ENCODE assay signal across 10 mouse cellular contexts in genomic region chr13:49352581-49353159, GRCm38 (mm10). TPM values are rescaled to one million over a fixed set of nuclear protein-coding genes. Genes with fewer than 3 reads are reported as not detected.
DNase-seq lines count a peak whose midpoint lies in the region; ATAC-seq and TF ChIP-seq lines count a peak whose summit lies in the region.
"Had no signal": no experiment of that assay in that cellular context is flagged by ENCODE, and none has a peak within 500 bp of the region (broad histone marks: within the 10 kb centered on the region; RNA-seq: fewer than 3 reads in every experiment).

No protein-coding gene starts in this region.

- no peaks in the 10 kb centered on the region for H3K9me3 ChIP-seq in heart, embryonic 14.5 days (ENCODE audit: control insufficient read depth, low read length)
- H3K9me3 ChIP-seq in midbrain, embryonic 13.5 days, result no peaks in the 10 kb centered on the region
- H3K9me3 ChIP-seq in kidney, embryonic 15.5 days (replicated peaks), result no peaks in the 10 kb centered on the region

- peaks cover 13% of the 10 kb centered on the region for H3K36me3 ChIP-seq in heart, embryonic 14.5 days (ENCODE audit: control insufficient read depth, insufficient read depth, low read length)
- H3K36me3 ChIP-seq in midbrain, embryonic 13.5 days, result peaks cover 13% of the 10 kb centered on the region
- H3K36me3 ChIP-seq in kidney, embryonic 15.5 days, result peaks cover 16% of the 10 kb centered on the region; the same call in 1 of the 2 replicates

- WGBS in heart, embryonic 14.5 days, result 61% methylated on average over 3 of the region's 3 CpGs
- WGBS in midbrain, embryonic 13.5 days, result 46% methylated on average over 3 of the region's 3 CpGs
- WGBS in kidney, embryonic 15.5 days, result 70% methylated on average over 3 of the region's 3 CpGs

- peak overlapping the region; percentile 32; the same call in 1 of the 2 replicates for H3K9ac ChIP-seq in heart, embryonic 14.5 days (ENCODE audit: low read length)
- no peak overlapping the region for H3K9ac ChIP-seq in midbrain, embryonic 13.5 days (replicated peaks)
- no peak overlapping the region for H3K9ac ChIP-seq in kidney, embryonic 15.5 days
- H3K9ac ChIP-seq: lung, embryonic 14.5 days had no signal

- no peak for TF ChIP-seq POLR2A in brain, embryonic 14.5 days (IDR thresholded peaks at IDR 0.05; ENCODE audit: borderline replicate concordance, extremely low read depth, insufficient read depth, insufficient read length, poor library complexity, severe bottlenecking)

- H3K4me2 ChIP-seq in heart, embryonic 14.5 days (ENCODE audit: low read length), result no peak overlapping the region
- H3K4me2 ChIP-seq in midbrain, embryonic 13.5 days (replicated peaks), result no peak overlapping the region
- no peak overlapping the region for H3K4me2 ChIP-seq in kidney, embryonic 15.5 days
- H3K4me2 ChIP-seq: lung, embryonic 14.5 days had no signal

- peak overlapping the region in 1 of 2 experiments; percentile 39; a peak in 2 of 4 replicates for H3K27ac ChIP-seq in heart, embryonic 14.5 days (replicated peaks in 1 of 2; ENCODE audit: control insufficient read depth in 1 of 2, insufficient read depth in 1 of 2, low read depth in 2 of 2, low read length in 2 of 2)
- peak overlapping the region; percentile 27 for H3K27ac ChIP-seq in midbrain, embryonic 13.5 days
- no peak overlapping the region for H3K27ac ChIP-seq in kidney, embryonic 15.5 days

- peaks cover 27 to 60% of the 10 kb centered on the region in 2 experiments for H3K4me1 ChIP-seq in heart, embryonic 14.5 days (ENCODE audit: control insufficient read depth in 2 of 2, insufficient read depth in 2 of 2, low read length in 2 of 2)
- H3K4me1 ChIP-seq in midbrain, embryonic 13.5 days (replicated peaks), result peaks cover 42% of the 10 kb centered on the region
- H3K4me1 ChIP-seq in kidney, embryonic 15.5 days, result peaks cover 10% of the 10 kb centered on the region

- no peak for ATAC-seq in heart, embryonic 14.5 days (ENCODE audit: insufficient number of reproducible peaks, insufficient read depth, low FRiP score, low read depth)
- peak; percentile 83 for ATAC-seq in midbrain, embryonic 13.5 days
- ATAC-seq in erythroid progenitor cell, adult 5-6 weeks (replicated peaks; ENCODE audit: low FRiP score, poor library complexity, severe bottlenecking), result no peak
- no peak for ATAC-seq in kidney, embryonic 15.5 days (replicated peaks; ENCODE audit: low FRiP score)

- peak; percentile 36 for DNase-seq in embryo, embryonic 11 days
- DNase-seq in embryo, embryonic 10 days (ENCODE audit: low spot score), result no peak
- peak; percentile 64 for DNase-seq in brain, embryonic 14.5 days (ENCODE audit: low read depth)
- DNase-seq in kidney, postnatal 10 days, result no peak
- DNase-seq: lung, embryonic 14.5 days had no signal

- no peaks in the 10 kb centered on the region for H3K27me3 ChIP-seq in heart, embryonic 14.5 days (ENCODE audit: control insufficient read depth, insufficient read depth, low read length)
- no peaks in the 10 kb centered on the region for H3K27me3 ChIP-seq in midbrain, embryonic 13.5 days
- H3K27me3 ChIP-seq in kidney, embryonic 15.5 days, result no peaks in the 10 kb centered on the region

- no peak for TF ChIP-seq CTCF in brain, embryonic 14.5 days (IDR thresholded peaks at IDR 0.05; ENCODE audit: borderline replicate concordance, extremely low read depth, insufficient read depth, insufficient read length)

- no peak overlapping the region for H3K4me3 ChIP-seq in heart, embryonic 14.5 days (ENCODE audit: control insufficient read depth in 1 of 2, insufficient read depth in 1 of 2, low read depth in 1 of 2, low read length in 2 of 2)
- no peak overlapping the region for H3K4me3 ChIP-seq in midbrain, embryonic 13.5 days (replicated peaks)
- no peak overlapping the region for H3K4me3 ChIP-seq in kidney, embryonic 15.5 days (replicated peaks)
- H3K4me3 ChIP-seq: erythroblast, embryonic 14.5 days had no signal

RNA-seq across cellular contexts. Expression of gene Bicd2, which starts 11.3 kb away (rescaled TPM):
- polyA plus RNA-seq in brain, embryonic 14.5 days (2012; rRNA removed), result 35.9 and 42.3 TPM in 2 replicates
- 47.3 and 48.3 TPM in 2 replicates for polyA plus RNA-seq in heart, embryonic 14.5 days (2014; fragmentation: Nextera tagmentation; extraction: Ambion mirVana)
- polyA plus RNA-seq in midbrain, embryonic 13.5 days (2015; fragmentation: Nextera tagmentation; extraction: Ambion mirVana), result 24.0 and 26.6 TPM in 2 replicates
- 12.6 and 19.7 TPM in 2 replicates for total RNA-seq in erythroid progenitor cell, adult 5-6 weeks (2015; ENCODE audit: low replicate concordance)
- total RNA-seq in erythroid progenitor cell, adult 5-6 weeks (2017; ENCODE audit: low replicate concordance), result 28.8 and 35.2 TPM in 2 replicates
- 25.0 and 26.5 TPM in 2 replicates for polyA plus RNA-seq in kidney, embryonic 15.5 days (2015; fragmentation: Nextera tagmentation; extraction: Ambion mirVana)

RNA-seq across cellular contexts. Expression of gene Fgd3, which starts 32.6 kb away (rescaled TPM):
- 8.6 TPM in 2 replicates for polyA plus RNA-seq in brain, embryonic 14.5 days (2012; rRNA removed)
- polyA plus RNA-seq in heart, embryonic 14.5 days (2014; fragmentation: Nextera tagmentation; extraction: Ambion mirVana), result 0.09 TPM in 2 replicates
- polyA plus RNA-seq in midbrain, embryonic 13.5 days (2015; fragmentation: Nextera tagmentation; extraction: Ambion mirVana), result 1.8 TPM in 2 replicates
- 1.8 and 3.4 TPM in 2 replicates for total RNA-seq in erythroid progenitor cell, adult 5-6 weeks (2015; ENCODE audit: low replicate concordance)
- 3.1 and 5.5 TPM in 2 replicates for total RNA-seq in erythroid progenitor cell, adult 5-6 weeks (2017; ENCODE audit: low replicate concordance)
- 0.74 and 0.78 TPM in 2 replicates for polyA plus RNA-seq in kidney, embryonic 15.5 days (2015; fragmentation: Nextera tagmentation; extraction: Ambion mirVana)

Comparison
In these comparisons a context has a peak if more than half of its experiments do, and no peak if none do; other contexts are left out.
1. DNase-seq: peak in embryo, embryonic 11 days (single experiment) and brain, embryonic 14.5 days (single experiment); none in embryo, embryonic 10 days (single experiment) and kidney, postnatal 10 days (single experiment).